Mouse (Mus musculus): ENCODE measurements around the gene Btbd17. TPM values are rescaled to one million over a fixed set of nuclear protein-coding genes. Genes with fewer than 3 reads are reported as not detected.

The Btbd17 gene
- polyA plus RNA-seq, 1 experiment = 34.0 TPM

GRCm38 (mm10) chr11:114807686-114808427, 12.1 kb upstream of the Btbd17 start:
- Histone ChIP-seq H3K4me3 (no peak overlapping the region), H3K4me2 (ENCODE audit: low read depth) (peak overlapping the region; percentile 30), H3ac (ENCODE audit: control insufficient read depth, insufficient read length) (no peak overlapping the region), H3K27me3 (ENCODE audit: control insufficient read depth, insufficient read depth, insufficient read length) (no peaks in the 10 kb centered on the region), H3K36me3 (ENCODE audit: control insufficient read depth, insufficient read depth) (no peaks in the 10 kb centered on the region), H3K79me2 (ENCODE audit: control insufficient read depth, insufficient read depth) (no peaks in the 10 kb centered on the region)
- TF ChIP-seq MYOD1 (IDR thresholded peaks at IDR 0.05; ENCODE audit: control insufficient read depth in 1 of 3, insufficient read length in 2 of 3, low read depth in 2 of 3) = peak in 1 of 3 experiments; percentile 77
- no peak for TF ChIP-seq TCF3 (IDR thresholded peaks at IDR 0.05; ENCODE audit: insufficient read length, low read depth)
- TF ChIP-seq MYOG (IDR thresholded peaks at IDR 0.05; ENCODE audit: control insufficient read depth in 1 of 3, insufficient read depth in 1 of 3, insufficient read length in 2 of 3, low read depth in 2 of 3) = peak in 1 of 3 experiments; percentile 69

GRCm38 (mm10) chr11:114807025-114807424, 11.3 kb upstream of the Btbd17 start:
- Histone ChIP-seq H3K79me2 (ENCODE audit: control insufficient read depth, insufficient read depth) (no peaks in the 10 kb centered on the region), H3K27me3 (ENCODE audit: control insufficient read depth, insufficient read depth, insufficient read length) (no peaks in the 10 kb centered on the region), H3K4me3 (no peak overlapping the region), H3ac (ENCODE audit: control insufficient read depth, insufficient read length) (no peak overlapping the region), H3K36me3 (ENCODE audit: control insufficient read depth, insufficient read depth) (no peaks in the 10 kb centered on the region), H3K4me2 (ENCODE audit: low read depth) (no peak overlapping the region)
- TF ChIP-seq MYOD1 (IDR thresholded peaks at IDR 0.05; ENCODE audit: control insufficient read depth in 1 of 3, insufficient read length in 2 of 3, low read depth in 2 of 3) = peak in 2 of 3 experiments; percentile 66 to 78
- no peak for TF ChIP-seq MAX (IDR thresholded peaks at IDR 0.05; ENCODE audit: low read depth)
- no peak for TF ChIP-seq TCF12 (IDR thresholded peaks at IDR 0.05; ENCODE audit: insufficient read depth, poor library complexity, severe bottlenecking)
- no peak for TF ChIP-seq SRF (IDR thresholded peaks at IDR 0.05; ENCODE audit: control insufficient read depth, insufficient read length, low read depth)
- peak in 1 of 3 experiments; percentile 45 for TF ChIP-seq MYOG (IDR thresholded peaks at IDR 0.05; ENCODE audit: control insufficient read depth in 1 of 3, insufficient read depth in 1 of 3, insufficient read length in 2 of 3, low read depth in 2 of 3)
- no peak for TF ChIP-seq CEBPB (IDR thresholded peaks at IDR 0.05; ENCODE audit: insufficient read depth, poor library complexity, severe bottlenecking)
- no peak for TF ChIP-seq E2F4 (IDR thresholded peaks at IDR 0.05; ENCODE audit: insufficient read depth)
- TF ChIP-seq REST (IDR thresholded peaks at IDR 0.05; ENCODE audit: insufficient read depth, insufficient read length) = no peak
- no peak for TF ChIP-seq USF1 (IDR thresholded peaks at IDR 0.05; ENCODE audit: low read depth)
- TF ChIP-seq POLR2A (IDR thresholded peaks at IDR 0.05; ENCODE audit: insufficient read length, low read depth) = no peak
- no peak for TF ChIP-seq POLR2AphosphoS2 (IDR thresholded peaks at IDR 0.05; ENCODE audit: insufficient read length, low read depth)
- no peak for TF ChIP-seq TCF3 (IDR thresholded peaks at IDR 0.05; ENCODE audit: insufficient read length, low read depth)

GRCm38 (mm10) chr11:114803990-114804389, 8.2 kb upstream of the Btbd17 start:
- Histone ChIP-seq H3ac (ENCODE audit: control insufficient read depth, insufficient read length) (no peak overlapping the region), H3K4me3 (no peak overlapping the region), H3K79me2 (ENCODE audit: control insufficient read depth, insufficient read depth) (no peaks in the 10 kb centered on the region), H3K4me2 (ENCODE audit: low read depth) (no peak overlapping the region), H3K27me3 (ENCODE audit: control insufficient read depth, insufficient read depth, insufficient read length) (no peaks in the 10 kb centered on the region), H3K36me3 (ENCODE audit: control insufficient read depth, insufficient read depth) (no peaks in the 10 kb centered on the region)
- no peak for TF ChIP-seq USF1 (IDR thresholded peaks at IDR 0.05; ENCODE audit: low read depth)
- no peak for TF ChIP-seq E2F4 (IDR thresholded peaks at IDR 0.05; ENCODE audit: insufficient read depth)
- TF ChIP-seq SRF (IDR thresholded peaks at IDR 0.05; ENCODE audit: control insufficient read depth, insufficient read length, low read depth) = no peak
- TF ChIP-seq TCF12 (IDR thresholded peaks at IDR 0.05; ENCODE audit: insufficient read depth, poor library complexity, severe bottlenecking) = no peak
- TF ChIP-seq CEBPB (IDR thresholded peaks at IDR 0.05; ENCODE audit: insufficient read depth, poor library complexity, severe bottlenecking) = no peak
- TF ChIP-seq TCF3 (IDR thresholded peaks at IDR 0.05; ENCODE audit: insufficient read length, low read depth) = no peak
- TF ChIP-seq MAX (IDR thresholded peaks at IDR 0.05; ENCODE audit: low read depth) = no peak
- no peak for TF ChIP-seq MYOG (IDR thresholded peaks at IDR 0.05; ENCODE audit: control insufficient read depth in 1 of 3, insufficient read depth in 1 of 3, insufficient read length in 2 of 3, low read depth in 2 of 3)
- TF ChIP-seq POLR2A (IDR thresholded peaks at IDR 0.05; ENCODE audit: insufficient read length, low read depth) = no peak
- no peak for TF ChIP-seq REST (IDR thresholded peaks at IDR 0.05; ENCODE audit: insufficient read depth, insufficient read length)
- TF ChIP-seq MYOD1 (IDR thresholded peaks at IDR 0.05; ENCODE audit: control insufficient read depth in 1 of 3, insufficient read length in 2 of 3, low read depth in 2 of 3) = no peak
- TF ChIP-seq POLR2AphosphoS2 (IDR thresholded peaks at IDR 0.05; ENCODE audit: insufficient read length, low read depth) = no peak

DNA sequence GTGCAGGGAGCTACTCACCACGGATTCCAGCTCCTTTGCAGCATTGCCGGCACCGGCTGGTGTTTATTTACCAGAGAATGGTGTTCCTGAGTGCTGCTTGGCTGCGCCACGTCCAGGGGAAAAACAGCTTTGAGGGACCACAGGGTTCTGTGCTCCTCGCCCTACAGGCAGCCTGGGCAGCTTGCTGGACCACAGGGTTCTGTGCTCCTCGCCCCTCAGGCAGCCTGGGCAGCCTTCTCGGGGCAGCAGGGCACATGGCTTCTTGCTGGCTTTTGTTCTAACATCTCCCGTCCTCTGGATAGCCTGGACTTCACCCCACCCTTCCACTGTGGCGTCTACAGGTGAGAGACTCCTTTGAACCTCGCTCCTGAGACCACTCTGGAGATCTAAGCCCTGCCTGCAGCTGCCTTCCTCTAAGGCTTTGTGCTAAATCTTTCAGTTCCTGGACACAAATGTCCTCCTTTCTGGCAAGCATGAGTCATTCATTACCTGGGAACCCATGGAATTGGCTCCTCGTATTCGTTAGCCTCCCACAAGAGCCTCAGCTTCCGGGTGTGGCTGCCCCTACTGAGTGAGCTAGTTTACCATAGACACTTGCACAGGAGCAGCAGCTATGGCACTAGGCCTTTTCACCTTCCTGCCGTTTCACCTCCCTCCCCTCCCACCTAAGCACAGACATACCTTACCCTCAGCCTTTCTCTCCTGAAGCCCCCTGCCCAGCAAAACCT, 7.0 kb upstream of the Btbd17 start:
- H3K4me2 ChIP-seq (ENCODE audit: low read depth) = no peak overlapping the region
- TF ChIP-seq E2F4 (IDR thresholded peaks at IDR 0.05; ENCODE audit: insufficient read depth) (no peak), USF1 (IDR thresholded peaks at IDR 0.05; ENCODE audit: low read depth) (no peak), POLR2A (IDR thresholded peaks at IDR 0.05; ENCODE audit: insufficient read length, low read depth) (no peak), POLR2AphosphoS2 (IDR thresholded peaks at IDR 0.05; ENCODE audit: insufficient read length, low read depth) (no peak), MYOG (IDR thresholded peaks at IDR 0.05; ENCODE audit: control insufficient read depth in 1 of 3, insufficient read depth in 1 of 3, insufficient read length in 2 of 3, low read depth in 2 of 3) (no peak), TCF12 (IDR thresholded peaks at IDR 0.05; ENCODE audit: insufficient read depth, poor library complexity, severe bottlenecking) (no peak), MYOD1 (IDR thresholded peaks at IDR 0.05; ENCODE audit: control insufficient read depth in 1 of 3, insufficient read length in 2 of 3, low read depth in 2 of 3) (no peak), MAX (IDR thresholded peaks at IDR 0.05; ENCODE audit: low read depth) (no peak), TCF3 (IDR thresholded peaks at IDR 0.05; ENCODE audit: insufficient read length, low read depth) (no peak), SRF (IDR thresholded peaks at IDR 0.05; ENCODE audit: control insufficient read depth, insufficient read length, low read depth) (no peak), CEBPB (IDR thresholded peaks at IDR 0.05; ENCODE audit: insufficient read depth, poor library complexity, severe bottlenecking) (no peak), REST (IDR thresholded peaks at IDR 0.05; ENCODE audit: insufficient read depth, insufficient read length) (no peak)
- H3K79me2 ChIP-seq (ENCODE audit: control insufficient read depth, insufficient read depth) = no peaks in the 10 kb centered on the region
- H3K36me3 ChIP-seq (ENCODE audit: control insufficient read depth, insufficient read depth) = no peaks in the 10 kb centered on the region
- H3K4me3 ChIP-seq = no peak overlapping the region
- H3ac ChIP-seq (ENCODE audit: control insufficient read depth, insufficient read length) = no peak overlapping the region
- no peaks in the 10 kb centered on the region for H3K27me3 ChIP-seq (ENCODE audit: control insufficient read depth, insufficient read depth, insufficient read length)
